Mouse (Mus musculus): Measurements from ENCODE around the gene Gm20388. TPM values are rescaled to one million over a fixed set of nuclear protein-coding genes. Genes with fewer than 3 reads are reported as not detected.
A peak's percentile ranks its signal among the peaks of the same experiment; 100 is the strongest.
"Not testable (repeated sequence)": the region's sequence is repeated elsewhere in the genome, so short reads cannot be mapped to it uniquely, and the experiment has no call there.

Gene Gm20388
- polyA plus RNA-seq, 1 experiment from 2014 or later, result not detected

DNA sequence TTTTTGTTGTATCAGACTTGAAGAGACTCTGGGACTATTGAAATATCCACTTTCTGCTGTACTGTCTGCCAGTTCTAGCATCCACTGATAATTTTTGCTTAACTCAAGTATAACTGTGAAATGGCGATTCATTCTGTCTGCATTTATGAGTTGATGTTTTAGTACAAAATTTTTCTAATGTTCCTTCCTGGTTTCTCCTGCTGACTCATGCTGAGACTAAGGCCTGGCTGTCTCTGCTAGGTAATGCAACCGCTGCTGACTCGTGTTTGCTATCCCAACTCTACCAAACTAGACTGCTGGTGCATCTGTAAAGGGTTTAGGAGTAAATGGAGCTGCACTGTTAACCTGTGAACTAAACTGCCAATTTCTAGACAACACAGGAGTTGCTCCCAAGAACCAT is 3556.8 kb downstream of the Gm20388 start:
- H3K36me3 ChIP-seq, result 0 out of 2 replicates have a peak, but pooled peaks cover 2% of the 10 kb centered on the region
- no peak overlapping the region for H3K9ac ChIP-seq
- H3K27ac ChIP-seq, result no peak overlapping the region
- no peak for DNase-seq
- no peak for ATAC-seq (ENCODE audit: low read depth)
- no peak overlapping the region for H3K4me3 ChIP-seq (replicated peaks)
- H3K4me2 ChIP-seq, result no peak overlapping the region
- H3K27me3 ChIP-seq, result peaks cover 7% of the 10 kb centered on the region; the same call in 1 of the 2 replicates
- H3K9me3 ChIP-seq (replicated peaks), result no peaks in the 10 kb centered on the region
- WGBS (ENCODE audit: insufficient replicate concordance), result 51% methylated on average over 3 of the region's 3 CpGs
- 0 out of 2 replicates have a peak, but pooled peaks cover 2% of the 10 kb centered on the region for H3K4me1 ChIP-seq (replicated peaks)

DNA sequence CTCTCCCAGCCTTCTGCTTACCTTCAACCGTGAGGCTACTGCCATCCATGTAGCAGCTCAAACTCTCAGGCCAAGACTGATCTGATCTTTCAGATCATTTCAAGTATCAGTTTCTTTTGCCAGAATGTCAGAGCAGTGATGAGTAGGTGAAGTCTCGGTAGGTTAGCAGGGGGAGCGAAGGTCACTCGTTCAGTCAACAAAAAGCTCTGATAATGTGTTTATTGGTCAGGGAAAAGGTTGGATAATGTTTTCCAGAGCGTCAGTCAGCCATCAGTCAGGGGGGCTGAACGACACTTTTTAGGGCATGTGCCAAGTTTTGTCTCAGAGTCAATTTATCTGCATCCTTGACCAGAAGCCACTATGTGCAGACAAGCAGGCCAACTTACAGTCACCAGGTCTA is 3562.3 kb downstream of the Gm20388 start:
- peaks cover 16% of the 10 kb centered on the region for H3K4me1 ChIP-seq (replicated peaks)
- not testable (repeated sequence) for H3K4me3 ChIP-seq (replicated peaks); H3K27ac ChIP-seq; DNase-seq; H3K4me2 ChIP-seq; H3K9me3 ChIP-seq (replicated peaks); H3K36me3 ChIP-seq; H3K9ac ChIP-seq; H3K27me3 ChIP-seq; ATAC-seq (ENCODE audit: low read depth)
- WGBS (ENCODE audit: insufficient replicate concordance), result 63% methylated on average over 6 of the region's 6 CpGs

DNA sequence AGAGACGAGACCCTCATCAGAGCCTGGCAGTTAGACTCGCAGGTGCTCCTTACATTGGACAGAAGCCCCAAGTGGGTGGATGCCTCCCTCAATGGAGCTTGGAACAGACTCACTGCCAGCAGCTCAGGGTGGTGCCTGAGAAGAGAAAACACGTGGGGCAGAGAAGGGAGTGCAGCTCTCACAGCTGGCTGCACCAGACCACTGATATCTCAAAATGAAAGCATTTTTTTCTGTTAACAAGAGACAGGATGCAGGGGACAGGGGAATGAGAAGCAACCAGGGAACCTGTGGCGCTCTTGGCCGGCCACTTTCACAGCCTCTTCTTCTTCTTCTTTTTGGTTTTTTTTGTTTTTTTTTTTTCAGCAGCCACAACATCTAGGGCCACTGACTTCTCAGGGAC is 3563.9 kb downstream of the Gm20388 start:
- peaks cover 28% of the 10 kb centered on the region for H3K4me1 ChIP-seq (replicated peaks)
- not testable (repeated sequence) for ATAC-seq (ENCODE audit: low read depth); H3K27me3 ChIP-seq; H3K36me3 ChIP-seq; H3K4me3 ChIP-seq (replicated peaks); H3K4me2 ChIP-seq; H3K9me3 ChIP-seq (replicated peaks); DNase-seq; H3K27ac ChIP-seq
- WGBS (ENCODE audit: insufficient replicate concordance), result 33% methylated on average over 5 of the region's 5 CpGs
- H3K9ac ChIP-seq, result 0 out of 2 replicates have a peak overlapping the region, but pooled peaks have one; percentile 17

DNA sequence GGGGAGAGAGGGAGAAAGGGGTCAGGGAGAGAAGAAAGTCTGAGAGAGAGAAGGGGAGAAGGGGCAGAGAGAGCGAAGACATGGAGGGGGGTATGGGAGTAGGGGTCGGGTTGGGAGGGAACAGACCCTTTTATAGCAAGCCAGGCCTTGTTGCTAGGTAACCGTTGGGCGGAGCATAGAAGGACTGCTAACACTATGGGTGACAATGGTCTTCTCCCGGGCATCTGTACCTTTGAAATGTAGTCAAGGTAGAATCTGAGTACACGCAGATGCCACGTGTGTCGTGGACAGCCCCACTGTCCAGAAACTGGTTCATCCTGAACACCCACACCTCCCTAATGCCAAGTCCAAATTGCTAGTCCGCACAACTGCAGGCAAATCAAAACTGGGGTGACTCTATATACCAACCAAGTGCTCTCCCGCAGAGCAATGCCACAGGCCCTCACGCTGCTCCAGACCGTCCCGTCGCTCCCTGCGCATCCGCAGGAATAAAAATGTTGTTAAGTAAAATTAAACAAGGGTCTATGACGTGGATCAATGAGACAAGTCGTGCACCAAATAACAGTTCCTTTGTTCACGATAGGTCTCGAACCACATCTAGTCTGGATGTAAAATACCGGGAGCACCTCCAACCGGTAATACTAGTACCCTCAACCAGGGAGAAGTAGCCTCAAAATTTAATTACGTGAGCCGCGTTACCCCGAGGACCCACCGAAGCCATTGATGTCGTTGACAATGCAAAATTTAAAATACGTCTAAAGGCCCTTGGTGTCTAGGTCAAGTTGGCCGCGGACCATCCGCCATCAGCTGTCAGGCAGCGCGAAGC is 3566.5 kb downstream of the Gm20388 start:
- DNase-seq (no peak), ATAC-seq (ENCODE audit: low read depth) (peak; percentile 21; the same call in 1 of the 2 replicates)
- H3K4me3 ChIP-seq (replicated peaks), result peak overlapping the region; percentile 85
- H3K36me3 ChIP-seq, result peaks cover 20% of the 10 kb centered on the region
- H3K4me2 ChIP-seq, result peak overlapping the region; percentile 87
- no peaks in the 10 kb centered on the region for H3K9me3 ChIP-seq (replicated peaks)
- peak overlapping the region; percentile 91 for H3K27ac ChIP-seq
- WGBS (ENCODE audit: insufficient replicate concordance), result 10% methylated on average over 34 of the region's 34 CpGs
- H3K27me3 ChIP-seq, result no peaks in the 10 kb centered on the region
- H3K4me1 ChIP-seq (replicated peaks), result peaks cover 38% of the 10 kb centered on the region
- H3K9ac ChIP-seq, result peak overlapping the region; percentile 81

DNA sequence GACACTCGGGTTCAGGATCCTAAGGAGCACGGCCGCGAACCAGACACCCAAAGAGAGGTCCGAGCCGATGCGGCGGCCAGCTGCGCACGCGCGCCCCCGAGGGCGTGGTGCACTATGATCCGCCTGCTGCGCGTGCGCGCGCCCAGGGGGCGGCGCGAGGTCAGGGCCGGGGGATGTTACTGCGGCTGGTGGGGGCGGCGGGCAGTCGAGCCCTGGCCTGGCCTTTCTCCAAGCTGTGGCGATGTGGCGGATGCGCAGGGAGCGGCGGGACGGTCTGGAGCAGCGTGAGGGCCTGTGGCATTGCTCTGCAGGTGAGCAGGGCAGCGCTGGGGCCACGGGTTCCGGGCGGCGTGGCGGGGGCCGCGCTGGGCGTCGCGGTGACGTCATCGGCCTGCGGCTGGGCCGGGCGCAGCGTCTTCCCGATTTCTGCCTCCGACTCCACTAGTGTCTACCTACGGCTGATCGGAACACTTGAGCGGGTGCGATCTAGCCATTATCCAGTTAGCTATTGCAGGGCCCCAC is 3567.2 kb downstream of the Gm20388 start, which contains the start of gene Afg3l1:
TSS of gene Afg3l1 (plus strand) at position 167 of the 522 bp plus-strand sequence.
- peak within 1 kb of the TSS; percentile 87 for H3K4me2 ChIP-seq
- no peaks in the 10 kb centered on the region for H3K9me3 ChIP-seq (replicated peaks)
- H3K36me3 ChIP-seq, result peaks cover 27% of the 10 kb centered on the region
- DNase-seq (peak; percentile 83), ATAC-seq (ENCODE audit: low read depth) (peak; percentile 91)
- H3K27me3 ChIP-seq, result no peaks in the 10 kb centered on the region
- WGBS (ENCODE audit: insufficient replicate concordance), result under 1% methylated on average over 58 of the region's 58 CpGs
- peak within 1 kb of the TSS; percentile 85 for H3K4me3 ChIP-seq (replicated peaks)
- peak within 1 kb of the TSS; percentile 91 for H3K27ac ChIP-seq
- H3K9ac ChIP-seq, result peak within 1 kb of the TSS; percentile 81
- peaks cover 38% of the 10 kb centered on the region for H3K4me1 ChIP-seq (replicated peaks)

DNA sequence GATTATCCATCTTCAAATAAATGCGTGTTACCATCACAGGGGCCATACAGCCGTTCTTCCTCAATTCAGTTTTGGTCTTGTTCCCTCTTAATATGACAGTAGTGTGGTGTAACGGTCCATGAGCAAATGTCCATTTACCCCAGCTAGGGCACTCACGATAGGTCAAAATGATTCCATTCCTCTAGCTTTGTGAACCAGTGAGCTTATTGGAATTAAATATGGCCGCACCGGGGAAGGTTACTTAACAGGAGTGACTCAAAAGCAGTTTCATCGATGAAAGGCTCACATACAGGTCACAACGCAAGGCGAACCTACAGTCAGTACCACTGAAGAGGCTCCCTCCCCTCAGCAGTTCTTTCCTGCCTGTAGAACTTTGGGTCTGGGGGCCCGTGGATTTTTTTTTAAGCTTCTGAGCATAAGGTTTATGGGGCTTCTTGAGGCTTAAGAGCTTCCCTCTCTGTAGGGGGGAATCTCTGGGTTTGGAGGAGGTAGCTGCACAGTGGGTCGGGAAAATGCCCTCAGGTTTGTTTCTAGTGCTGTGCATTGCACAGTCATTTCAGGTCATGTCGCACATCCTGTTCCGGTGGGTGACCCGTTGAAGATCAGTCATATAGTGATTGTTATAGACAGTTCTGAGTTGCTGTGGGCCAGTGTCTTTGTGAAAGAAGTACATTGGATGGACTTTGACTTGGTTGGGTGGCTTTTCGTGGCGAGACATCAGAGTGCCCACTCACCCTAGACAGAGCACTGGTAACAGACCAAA is 3568.0 kb downstream of the Gm20388 start:
- Histone ChIP-seq H3K27me3 (no peaks in the 10 kb centered on the region), H3K27ac (peak overlapping the region; percentile 91), H3K9me3 (replicated peaks) (no peaks in the 10 kb centered on the region), H3K4me1 (replicated peaks) (peaks cover 38% of the 10 kb centered on the region), H3K4me2 (peak overlapping the region; percentile 87), H3K9ac (peak overlapping the region; percentile 81), H3K36me3 (peaks cover 33% of the 10 kb centered on the region), H3K4me3 (replicated peaks) (peak overlapping the region; percentile 85)
- DNase-seq, result peak; percentile 23
- ATAC-seq (ENCODE audit: low read depth), result peak; percentile 5; the same call in 1 of the 2 replicates
- WGBS (ENCODE audit: insufficient replicate concordance), result 28% methylated on average over 16 of the region's 16 CpGs

DNA sequence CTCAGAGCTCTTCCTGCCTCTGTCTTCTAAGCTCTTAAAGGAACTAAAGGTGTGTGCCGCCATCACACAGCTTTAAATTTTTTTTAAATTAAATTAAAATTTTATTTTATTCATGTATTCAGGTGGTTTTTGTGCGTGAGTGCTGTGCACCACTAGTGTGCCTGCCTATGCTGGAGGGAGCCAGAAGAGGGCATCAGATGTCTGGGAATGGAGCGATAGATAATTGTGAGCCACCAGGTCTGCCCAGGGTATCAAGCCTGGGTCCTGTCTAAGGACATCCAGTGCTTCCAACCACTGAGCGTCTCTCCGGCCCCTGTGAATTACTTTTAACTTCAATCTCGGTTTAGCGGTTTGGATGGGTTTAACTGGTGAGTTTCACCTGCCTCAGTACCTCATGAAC is 3572.0 kb downstream of the Gm20388 start:
- 78% methylated on average over 7 of the region's 7 CpGs for WGBS (ENCODE audit: insufficient replicate concordance)
- Histone ChIP-seq H3K4me2 (no peak overlapping the region), H3K9ac (no peak overlapping the region), H3K27me3 (no peaks in the 10 kb centered on the region), H3K27ac (no peak overlapping the region), H3K36me3 (peaks cover 71% of the 10 kb centered on the region), H3K9me3 (replicated peaks) (no peaks in the 10 kb centered on the region), H3K4me3 (replicated peaks) (no peak overlapping the region), H3K4me1 (replicated peaks) (peaks cover 22% of the 10 kb centered on the region)
- DNase-seq, result no peak
- no peak for ATAC-seq (ENCODE audit: low read depth)

DNA sequence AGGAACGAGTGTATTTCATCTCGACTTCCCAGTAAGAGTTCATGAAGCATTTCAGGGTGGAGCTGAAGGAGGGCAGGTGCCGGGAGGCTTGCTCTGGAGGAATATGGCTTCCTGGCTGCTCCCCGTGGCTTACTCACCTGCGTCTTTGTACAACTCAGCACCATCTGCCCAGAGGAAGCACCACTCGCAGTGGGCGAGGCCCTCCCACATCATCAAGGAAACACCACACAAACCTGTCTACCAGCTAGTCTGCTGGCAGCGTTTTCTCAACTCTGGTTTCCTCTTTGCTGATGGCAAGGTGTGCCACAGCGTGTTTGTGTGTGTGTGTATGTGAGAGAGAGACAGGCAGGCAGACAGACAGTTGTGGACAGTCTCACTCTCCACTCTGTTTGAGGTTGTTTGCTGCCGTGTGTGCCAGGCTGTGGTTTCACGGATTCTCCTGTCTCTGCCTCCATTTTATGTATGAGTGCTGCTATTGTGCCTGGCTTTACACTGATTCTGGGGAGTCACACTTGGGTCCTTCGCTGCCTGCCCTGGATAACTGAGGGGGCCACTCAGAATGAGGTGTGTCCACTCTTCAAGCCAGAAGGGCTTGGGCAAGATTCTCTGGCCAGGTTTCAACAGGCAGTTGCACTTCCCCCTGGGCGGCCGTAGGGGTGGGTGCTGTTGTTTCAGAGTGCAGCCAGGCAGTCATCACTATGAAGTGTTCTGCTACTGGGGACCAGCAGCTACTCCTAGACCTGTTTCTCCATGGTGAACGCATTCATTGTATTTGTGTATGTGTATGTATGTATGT is 3580.8 kb downstream of the Gm20388 start:
- DNase-seq, result no peak
- Histone ChIP-seq H3K4me3 (replicated peaks) (no peak overlapping the region), H3K4me1 (replicated peaks) (no peaks in the 10 kb centered on the region), H3K27ac (no peak overlapping the region), H3K9me3 (replicated peaks) (no peaks in the 10 kb centered on the region), H3K4me2 (no peak overlapping the region), H3K27me3 (no peaks in the 10 kb centered on the region), H3K36me3 (peaks cover 96% of the 10 kb centered on the region), H3K9ac (no peak overlapping the region)
- ATAC-seq (ENCODE audit: low read depth), result no peak
- WGBS (ENCODE audit: insufficient replicate concordance), result 82% methylated on average over 15 of the region's 15 CpGs

DNA sequence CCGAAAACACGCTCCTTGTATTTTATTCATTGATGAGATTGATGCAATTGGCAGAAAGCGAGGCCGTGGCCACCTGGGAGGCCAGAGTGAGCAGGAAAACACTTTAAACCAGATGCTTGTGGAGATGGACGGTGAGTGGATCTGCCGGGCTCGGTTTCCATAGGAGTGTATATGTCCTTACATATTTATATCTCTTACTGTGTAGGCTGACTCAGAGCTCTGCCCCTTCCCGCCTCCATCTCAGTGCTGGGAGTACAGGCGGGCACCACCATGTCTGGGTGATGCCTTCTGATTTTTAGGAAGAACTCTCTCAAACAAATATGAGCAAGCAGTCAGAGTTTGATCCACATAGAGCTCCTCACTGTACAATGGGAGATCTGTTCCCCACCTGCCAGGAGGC is 3582.3 kb downstream of the Gm20388 start:
- H3K4me1 ChIP-seq (replicated peaks), result no peaks in the 10 kb centered on the region
- no peak for ATAC-seq (ENCODE audit: low read depth)
- WGBS (ENCODE audit: insufficient replicate concordance), result 87% methylated on average over 9 of the region's 9 CpGs

DNA sequence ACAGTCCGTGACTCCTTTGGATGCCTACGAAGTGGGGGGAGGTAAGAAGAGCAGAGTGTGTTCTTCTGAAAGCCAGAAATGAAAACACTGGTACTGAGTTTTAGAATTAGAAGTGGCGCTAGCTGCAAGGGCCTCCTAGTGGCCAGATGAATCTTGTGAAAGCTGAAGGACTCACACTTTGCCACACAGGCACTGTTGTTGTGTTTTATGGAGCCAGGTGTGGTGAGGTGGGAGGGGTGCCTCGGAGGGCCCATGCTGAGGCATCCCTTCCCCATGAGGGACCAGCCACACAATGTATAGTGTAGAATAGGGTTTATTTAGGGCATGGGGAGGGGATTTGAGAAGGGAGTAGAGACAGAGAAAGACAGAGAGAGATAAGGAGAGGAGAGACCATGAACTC is 3587.1 kb downstream of the Gm20388 start:
- no peak for ATAC-seq (ENCODE audit: low read depth)
- Histone ChIP-seq H3K27ac (no peak overlapping the region), H3K36me3 (peaks cover 99% of the 10 kb centered on the region), H3K9me3 (replicated peaks) (no peaks in the 10 kb centered on the region), H3K4me3 (replicated peaks) (no peak overlapping the region), H3K9ac (no peak overlapping the region), H3K4me2 (no peak overlapping the region), H3K4me1 (replicated peaks) (peaks cover 7% of the 10 kb centered on the region), H3K27me3 (no peaks in the 10 kb centered on the region)
- WGBS (ENCODE audit: insufficient replicate concordance), result 83% methylated on average over 4 of the region's 4 CpGs
- no peak for DNase-seq

More for the DNA sequence above, 3582.3 kb downstream of the Gm20388 start:
- Histone ChIP-seq H3K27me3 (no peaks in the 10 kb centered on the region), H3K9me3 (replicated peaks) (no peaks in the 10 kb centered on the region), H3K9ac (no peak overlapping the region), H3K36me3 (peaks cover 96% of the 10 kb centered on the region), H3K4me2 (no peak overlapping the region), H3K4me3 (replicated peaks) (no peak overlapping the region), H3K27ac (no peak overlapping the region)
- no peak for DNase-seq

Measured in liver, embryonic 13.5 days (tissue).